Mouse (Mus musculus): ENCODE measurements around the gene Hoxa6.

The Hoxa6 gene

GRCm38 (mm10) chr6:52216691-52217458 lies 8.4 kb upstream of the Hoxa6 start:
- DNase-seq (ENCODE audit: low read depth, low spot score): no peak

- no peak for DNase-seq (ENCODE audit: low read depth, low spot score)
These were observed 7.4 kb upstream of the Hoxa6 start for GRCm38 (mm10) chr6:52215771-52216535.

- DNase-seq (ENCODE audit: low read depth, low spot score): no peak
These were observed 6.5 kb upstream of the Hoxa6 start for GRCm38 (mm10) chr6:52215070-52215469.

GRCm38 (mm10) chr6:52214271-52214670 lies 5.7 kb upstream of the Hoxa6 start:
- no peak for DNase-seq (ENCODE audit: low read depth, low spot score)

- DNase-seq (ENCODE audit: low read depth, low spot score): peak; percentile 82
These were observed 4.8 kb upstream of the Hoxa6 start, which contains the start of the genes Hoxa3 and Gm28308 for GRCm38 (mm10) chr6:52213119-52213986. Gene Hoxa3 (minus strand): TSS chr6:52213336. Gene Gm28308 (minus strand): TSS chr6:52213339.

GRCm38 (mm10) chr6:52212556-52213118 lies 4.1 kb upstream of the Hoxa6 start:
- DNase-seq (ENCODE audit: low read depth, low spot score): no peak

- no peak for DNase-seq (ENCODE audit: low read depth, low spot score)
These were observed 3.4 kb upstream of the Hoxa6 start for GRCm38 (mm10) chr6:52211961-52212360.

GRCm38 (mm10) chr6:52211170-52211935 lies 2.8 kb upstream of the Hoxa6 start:
- DNase-seq (ENCODE audit: low read depth, low spot score): peak; percentile 77

GRCm38 (mm10) chr6:52209685-52210046 lies 1.1 kb upstream of the Hoxa6 start:
- no peak for DNase-seq (ENCODE audit: low read depth, low spot score)

- DNase-seq (ENCODE audit: low read depth, low spot score): no peak
These were observed 554 bp upstream of the Hoxa6 start for GRCm38 (mm10) chr6:52208868-52209684.

GRCm38 (mm10) chr6:52207684-52207976 lies 892 bp downstream of the Hoxa6 start:
- DNase-seq (ENCODE audit: low read depth, low spot score): no peak

- no peak for DNase-seq (ENCODE audit: low read depth, low spot score)
These were observed 1.4 kb downstream of the Hoxa6 start for GRCm38 (mm10) chr6:52206882-52207683.

GRCm38 (mm10) chr6:52205638-52206621 lies 2.6 kb downstream of the Hoxa6 start:
- no peak for DNase-seq (ENCODE audit: low read depth, low spot score)

GRCm38 (mm10) chr6:52205221-52205620 lies 3.3 kb downstream of the Hoxa6 start:
- DNase-seq (ENCODE audit: low read depth, low spot score): no peak

- DNase-seq (ENCODE audit: low read depth, low spot score): peak; percentile 84
These were observed 4.3 kb downstream of the Hoxa6 start, which contains the start of gene Hoxa5 for GRCm38 (mm10) chr6:52204050-52204752. Gene Hoxa5 (minus strand): TSS chr6:52204587.

- DNase-seq (ENCODE audit: low read depth, low spot score): no peak
These were observed 5.0 kb downstream of the Hoxa6 start for GRCm38 (mm10) chr6:52203371-52204049.

GRCm38 (mm10) chr6:52203121-52203370 lies 5.5 kb downstream of the Hoxa6 start:
- DNase-seq (ENCODE audit: low read depth, low spot score): no peak
